Mouse (Mus musculus): Measurements from ENCODE around the gene Arhgef28.

- TF ChIP-seq POLR2A (IDR thresholded peaks at IDR 0.05; ENCODE audit: low read depth, low read length) (no peak), CTCF (IDR thresholded peaks at IDR 0.05; ENCODE audit: borderline replicate concordance, insufficient read depth, low read length) (no peak)
Observed at GRCm38 (mm10) chr13:98164878-98165277, 41.4 kb downstream of the Arhgef28 start.
